Mouse (Mus musculus): ENCODE data around the gene Grb7. TPM values are rescaled to one million over a fixed set of nuclear protein-coding genes. Genes with fewer than 3 reads are reported as not detected.

Grb7 gene
- total and polyA plus RNA-seq, 3 experiments: 4.5 to 11.5 (median 8.0) TPM

GRCm38 (mm10) chr11:98479026-98479939, 33.1 kb downstream of the Grb7 start (continued):
- TF ChIP-seq MAFK (IDR thresholded peaks at IDR 0.05; ENCODE audit: insufficient replicate concordance, low read length): no peak
- TF ChIP-seq CHD1 (IDR thresholded peaks at IDR 0.05; ENCODE audit: low read depth, low read length): 0 out of 2 replicates have a peak, but pooled peaks have one; percentile 16
- peak; percentile 73 for TF ChIP-seq SIN3A (IDR thresholded peaks at IDR 0.05; ENCODE audit: low read length)
- peak; percentile 75; the same call in 1 of the 2 replicates for TF ChIP-seq EP300 (IDR thresholded peaks at IDR 0.05; ENCODE audit: low read length)
- TF ChIP-seq UBTF (IDR thresholded peaks at IDR 0.05; ENCODE audit: low read depth, low read length): no peak
- TF ChIP-seq TBP (conservative IDR thresholded peaks at IDR 0.05; ENCODE audit: low read depth, low read length): peak; percentile 53; the same call in 1 of the 2 replicates
- 0 out of 2 replicates have a peak, but pooled peaks have one; percentile 46 for TF ChIP-seq TCF12 (IDR thresholded peaks at IDR 0.05; ENCODE audit: low read depth, low read length)
- 0 out of 2 replicates have a peak, but pooled peaks have one; percentile 13 for TF ChIP-seq SMC3 (IDR thresholded peaks at IDR 0.05; ENCODE audit: low read depth, low read length)
- TF ChIP-seq PAX5 (IDR thresholded peaks at IDR 0.05; ENCODE audit: low read length): no peak
- TF ChIP-seq KAT2A (IDR thresholded peaks at IDR 0.05; ENCODE audit: insufficient replicate concordance, low read length): no peak
- TF ChIP-seq JUN (IDR thresholded peaks at IDR 0.05; ENCODE audit: insufficient read depth, low read depth, low read length): no peak

GRCm38 (mm10) chr11:98479940-98480497, 33.8 kb downstream of the Grb7 start:
- in situ Hi-C loops (cut with MboI; ENCODE audit: low pct_ligation_motif_present, low pct_unique_long_range_greater_than_20kb, low sequenced_read_pairs): loop anchor here (5.0 kb wide), 1 partner anchor 67 kb away; the partner anchor contains the start of gene Ikzf3
- dilution Hi-C loops (cut with MboI; ENCODE audit: extremely low pct_ligation_motif_present, extremely low pct_unique_long_range_greater_than_20kb, low sequenced_read_pairs): no loop called here
- Histone ChIP-seq H3K36me3 (replicated peaks in 1 of 2; ENCODE audit: control insufficient read depth in 1 of 2, insufficient read depth in 1 of 2, low read length in 1 of 2) (peaks cover 20 to 41% of the 10 kb centered on the region in 2 experiments), H3K27ac (ENCODE audit: insufficient read depth, low read depth) (peak overlapping the region; percentile 86), H3K4me3 (replicated peaks in 1 of 3; ENCODE audit: low read depth in 2 of 3, low read length in 2 of 3, poor library complexity in 1 of 3) (peak overlapping the region in 1 of 3 experiments; percentile 44), H3K4me2 (ENCODE audit: insufficient read depth, low read depth, poor library complexity, severe bottlenecking) (peak overlapping the region; percentile 54), H3K27me3 (replicated peaks) (no peaks in the 10 kb centered on the region), H3K9me3 (replicated peaks; ENCODE audit: low read length) (no peaks in the 10 kb centered on the region), H3K9ac (ENCODE audit: insufficient read depth, low read depth) (peak overlapping the region; percentile 10; the same call in 1 of the 2 replicates), H3K79me2 (replicated peaks; ENCODE audit: control insufficient read depth, extremely low read depth, insufficient read depth, poor library complexity, severe bottlenecking) (peaks cover 12% of the 10 kb centered on the region), H3K4me1 (ENCODE audit: control insufficient read depth in 1 of 2, insufficient read depth in 2 of 2) (peaks cover 26 to 67% of the 10 kb centered on the region in 2 experiments)
- no peak for DNase-seq (ENCODE audit: extremely low read depth)
- peak; percentile 79 for TF ChIP-seq ZNF384 (IDR thresholded peaks at IDR 0.05; ENCODE audit: low read depth, low read length)
- TF ChIP-seq USF1 (IDR thresholded peaks at IDR 0.05; ENCODE audit: low read depth, low read length): no peak
- TF ChIP-seq IRF4 (IDR thresholded peaks at IDR 0.05; ENCODE audit: low read depth, low read length): peak; percentile 44; the same call in 1 of the 2 replicates
- TF ChIP-seq ZMIZ1 (IDR thresholded peaks at IDR 0.05; ENCODE audit: low read depth, low read length): peak; percentile 76; the same call in 1 of the 2 replicates
- no peak for TF ChIP-seq KAT2A (IDR thresholded peaks at IDR 0.05; ENCODE audit: insufficient replicate concordance, low read length)
- peak; percentile 32; the same call in 1 of the 2 replicates for TF ChIP-seq JUND (conservative IDR thresholded peaks at IDR 0.05; ENCODE audit: low read depth, low read length)
- peak; percentile 12; the same call in 1 of the 2 replicates for TF ChIP-seq HCFC1 (IDR thresholded peaks at IDR 0.05; ENCODE audit: low read depth, low read length)
- no peak for TF ChIP-seq MYC (IDR thresholded peaks at IDR 0.05; ENCODE audit: low read depth, low read length)
- TF ChIP-seq MAZ (IDR thresholded peaks at IDR 0.05; ENCODE audit: low read depth, low read length): 0 out of 2 replicates have a peak, but pooled peaks have one; percentile 30
- no peak for TF ChIP-seq CHD2 (IDR thresholded peaks at IDR 0.05; ENCODE audit: low read length)
- TF ChIP-seq CHD1 (IDR thresholded peaks at IDR 0.05; ENCODE audit: low read depth, low read length): peak; percentile 69
- TF ChIP-seq POLR2A (IDR thresholded peaks at IDR 0.05; ENCODE audit: low read depth, low read length): no peak
- no peak for TF ChIP-seq CTCF (conservative IDR thresholded peaks at IDR 0.05 in 1 of 2, IDR thresholded peaks at IDR 0.05 in 1 of 2; ENCODE audit: low read depth in 2 of 2, low read length in 2 of 2)
- TF ChIP-seq JUN (IDR thresholded peaks at IDR 0.05; ENCODE audit: insufficient read depth, low read depth, low read length): no peak
- no peak for TF ChIP-seq GABPA (IDR thresholded peaks at IDR 0.05; ENCODE audit: insufficient replicate concordance, low read depth, low read length)
- TF ChIP-seq RAD21 (IDR thresholded peaks at IDR 0.05; ENCODE audit: low read depth, low read length): no peak
- peak; percentile 50; the same call in 1 of the 2 replicates for TF ChIP-seq MAX (IDR thresholded peaks at IDR 0.05; ENCODE audit: low read length)
- TF ChIP-seq UBTF (IDR thresholded peaks at IDR 0.05; ENCODE audit: low read depth, low read length): no peak
- TF ChIP-seq PAX5 (IDR thresholded peaks at IDR 0.05; ENCODE audit: low read length): no peak
- TF ChIP-seq NELFE (IDR thresholded peaks at IDR 0.05; ENCODE audit: low read depth, low read length): peak; percentile 24; the same call in 1 of the 2 replicates
- TF ChIP-seq ZC3H11A (IDR thresholded peaks at IDR 0.05; ENCODE audit: low read depth, low read length): no peak
- TF ChIP-seq TBP (conservative IDR thresholded peaks at IDR 0.05; ENCODE audit: low read depth, low read length): no peak
- no peak for TF ChIP-seq NRF1 (IDR thresholded peaks at IDR 0.05; ENCODE audit: low read depth, low read length)
- no peak for TF ChIP-seq MAFK (IDR thresholded peaks at IDR 0.05; ENCODE audit: insufficient replicate concordance, low read length)
- peak; percentile 21 for TF ChIP-seq MEF2A (IDR thresholded peaks at IDR 0.05; ENCODE audit: borderline replicate concordance, low read depth, low read length)
- peak; percentile 61 for TF ChIP-seq RCOR1 (conservative IDR thresholded peaks at IDR 0.05; ENCODE audit: low read depth, low read length)
- no peak for TF ChIP-seq USF2 (conservative IDR thresholded peaks at IDR 0.05; ENCODE audit: low read depth, low read length)
- 0 out of 2 replicates have a peak, but pooled peaks have one; percentile 13 for TF ChIP-seq ETS1 (conservative IDR thresholded peaks at IDR 0.05; ENCODE audit: low read depth, low read length)
